Mouse (Mus musculus) embryonic facial prominence, embryonic 11.5 days (tissue): ENCODE measurements at regions not wholly inside any gene's neighbourhood (a gene's known extent, or its start where the extent isn't known, plus 50 kb on each side); places are given as distances from the start of the nearest gene placed in this dataset.
"Not testable (repeated sequence)": the region's sequence is repeated elsewhere in the genome, so short reads cannot be mapped to it uniquely, and the experiment has no call there.

ENCODE experiments used
- ATAC-seq: fragments of 200-750 bp; cut with Nextera tagmentation; replicated peaks from 2 replicates; pipeline ENCODE4 v1.8.0; 2017; ENCODE audit warnings: low read depth; ENCODE audit not compliant: insufficient number of reproducible peaks, low FRiP score, low TSS enrichment
- DNase-seq: peaks from one replicate; pipeline ENCODE4 v3.0.0-alpha.2; 2015; ENCODE audit warnings: low spot score
- H3K27ac ChIP-seq: fragments of 300-500 bp; sonication (generic); replicated peaks from 2 replicates; pipeline ENCODE4 v1.5.1; 2014; ENCODE audit warnings: mild to moderate bottlenecking, low read depth, low read length, control low read depth
- H3K27me3 ChIP-seq: fragments of 300-500 bp; sonication (generic); 2 replicates; pipeline ENCODE4 v1.6.1; 2014; ENCODE audit warnings: mild to moderate bottlenecking, low read length, moderate library complexity, mixed read lengths; ENCODE audit not compliant: control insufficient read depth, insufficient read depth
- H3K36me3 ChIP-seq: fragments of 300-500 bp; sonication (generic); replicated peaks from 2 replicates; pipeline ENCODE4 v1.6.1; 2014; ENCODE audit warnings: low read depth, mild to moderate bottlenecking, low read length, moderate library complexity, mixed read lengths; ENCODE audit not compliant: control insufficient read depth, insufficient read depth
- H3K4me1 ChIP-seq: fragments of 300-500 bp; sonication (generic); 2 replicates; pipeline ENCODE4 v1.6.1; 2014; ENCODE audit warnings: low read length, mixed read lengths; ENCODE audit not compliant: control insufficient read depth, insufficient read depth
- H3K4me2 ChIP-seq: fragments of 300-500 bp; sonication (generic); 2 replicates; pipeline ENCODE4 v1.6.1; 2014; ENCODE audit warnings: low read depth, mild to moderate bottlenecking, control low read depth, low read length, moderate library complexity
- H3K4me3 ChIP-seq: fragments of 300-500 bp; sonication (generic); 2 replicates; pipeline ENCODE4 v1.5.1; 2014; ENCODE audit warnings: low read depth, low read length, control low read depth
- H3K9ac ChIP-seq: fragments of 300-500 bp; sonication (generic); replicated peaks from 2 replicates; pipeline ENCODE4 v1.6.1; 2014; ENCODE audit warnings: mild to moderate bottlenecking, control low read depth, low read length
- H3K9me3 ChIP-seq: fragments of 300-500 bp; sonication (generic); replicated peaks from 2 replicates; pipeline ENCODE4 v1.6.1; 2016; ENCODE audit warnings: mild to moderate bottlenecking, low read length, inconsistent platforms, mixed read lengths; ENCODE audit not compliant: control insufficient read depth
- WGBS: fragments of 180-500 bp; shearing (Covaris S2); extraction: QIAGEN DNeasy Blood & Tissue Kit; methylation state at CpG from one replicate; pipeline ENCODE4 v1.1.7; 2014; 5-methylcytosine and 5-hydroxymethylcytosine counted together

- not testable (repeated sequence) for H3K27ac ChIP-seq, H3K27me3 ChIP-seq, H3K36me3 ChIP-seq, H3K9me3 ChIP-seq, H3K4me3 ChIP-seq, H3K4me2 ChIP-seq, DNase-seq, H3K4me1 ChIP-seq, ATAC-seq, H3K9ac ChIP-seq
- WGBS = 68% methylated on average over 1 of the region's 1 CpGs
These were observed 57.0 kb upstream of the Egfem1 start for GRCm38 (mm10) chr3:29024851-29025250.

- Histone ChIP-seq H3K9ac (no peak overlapping the region), H3K4me3 (no peak overlapping the region), H3K36me3 (no peaks in the 10 kb centered on the region), H3K4me2 (no peak overlapping the region), H3K27me3 (no peaks in the 10 kb centered on the region), H3K9me3 (no peaks in the 10 kb centered on the region), H3K4me1 (no peaks in the 10 kb centered on the region), H3K27ac (no peak overlapping the region)
- WGBS = 84% methylated on average over 2 of the region's 2 CpGs
- DNase-seq (no peak), ATAC-seq (no peak)
These were observed 54.1 kb upstream of the Egfem1 start for GRCm38 (mm10) chr3:29027726-29028125.

GRCm38 (mm10) chr3:29030791-29031190, 51.0 kb upstream of the Egfem1 start:
- ATAC-seq = no peak
- WGBS = 74% methylated on average over 7 of the region's 7 CpGs

GRCm38 (mm10) chr3:29031811-29032210, 50.0 kb upstream of the Egfem1 start:
- DNase-seq = peak; percentile 62
- 38% methylated on average over 3 of the region's 3 CpGs for WGBS

More at GRCm38 (mm10) chr3:29030791-29031190, 51.0 kb upstream of the Egfem1 start:
- Histone ChIP-seq H3K4me3 (no peak overlapping the region), H3K4me1 (no peaks in the 10 kb centered on the region), H3K27me3 (no peaks in the 10 kb centered on the region), H3K36me3 (no peaks in the 10 kb centered on the region), H3K27ac (no peak overlapping the region), H3K9me3 (no peaks in the 10 kb centered on the region), H3K4me2 (no peak overlapping the region), H3K9ac (no peak overlapping the region)
- no peak for DNase-seq

More at GRCm38 (mm10) chr3:29031811-29032210, 50.0 kb upstream of the Egfem1 start:
- H3K4me2 ChIP-seq = no peak overlapping the region
- no peaks in the 10 kb centered on the region for H3K9me3 ChIP-seq
- H3K9ac ChIP-seq = no peak overlapping the region
- H3K27me3 ChIP-seq = no peaks in the 10 kb centered on the region
- no peak overlapping the region for H3K4me3 ChIP-seq
- H3K4me1 ChIP-seq = no peaks in the 10 kb centered on the region
- H3K27ac ChIP-seq = no peak overlapping the region
- no peaks in the 10 kb centered on the region for H3K36me3 ChIP-seq
- no peak for ATAC-seq
